Mouse (Mus musculus): ENCODE measurements around the gene Usp19. TPM values are rescaled to one million over a fixed set of nuclear protein-coding genes. Genes with fewer than 3 reads are reported as not detected.
A peak's percentile ranks its signal among the peaks of the same experiment; 100 is the strongest.

The Usp19 gene
- total RNA-seq, 2 experiments from 2014 or later: 29.3 to 36.3 TPM

GRCm38 (mm10) chr9:108463713-108464112 is 26.7 kb upstream of the Usp19 start:
- ATAC-seq (ENCODE audit: poor library complexity, severe bottlenecking): no peak

DNA sequence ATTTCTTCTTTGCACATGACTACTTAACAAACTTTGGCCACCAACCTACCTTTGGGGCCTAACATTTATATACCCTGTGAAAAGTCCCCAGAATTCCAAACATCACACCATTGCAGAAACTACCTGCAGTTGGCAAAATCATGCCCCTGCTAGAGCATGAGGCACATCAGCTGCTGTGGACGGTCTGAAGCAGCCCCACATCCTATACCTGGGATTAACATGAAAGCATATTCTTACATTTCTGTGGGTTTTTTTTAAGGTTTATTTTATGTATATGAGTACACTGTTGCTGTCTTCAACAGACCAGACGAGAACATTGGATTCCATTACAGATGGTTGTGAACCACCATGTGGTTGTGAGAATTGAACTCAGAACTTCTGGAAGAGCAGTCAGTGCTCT is 24.2 kb upstream of the Usp19 start:
- no peak for ATAC-seq (ENCODE audit: poor library complexity, severe bottlenecking)

DNA sequence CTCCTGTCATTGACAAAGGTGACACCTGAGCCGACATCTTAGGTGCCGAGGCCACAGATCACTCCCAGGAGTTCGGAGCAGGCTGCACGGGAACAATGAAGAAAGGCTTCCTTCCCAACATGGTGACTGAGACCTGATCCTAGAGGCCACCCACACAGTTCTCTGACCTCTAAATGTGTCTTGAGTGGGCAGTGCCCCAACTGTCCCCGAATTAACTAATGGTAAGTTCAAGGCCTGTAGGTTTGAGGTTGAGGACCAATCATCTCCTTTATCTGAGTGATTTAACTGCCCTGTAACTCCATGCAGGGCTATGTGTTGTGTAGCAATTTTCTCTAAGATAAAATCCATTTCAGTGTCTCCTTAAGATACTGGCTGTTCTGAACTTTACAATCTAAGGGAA is 21.0 kb upstream of the Usp19 start:
- ATAC-seq (ENCODE audit: poor library complexity, severe bottlenecking): no peak

DNA sequence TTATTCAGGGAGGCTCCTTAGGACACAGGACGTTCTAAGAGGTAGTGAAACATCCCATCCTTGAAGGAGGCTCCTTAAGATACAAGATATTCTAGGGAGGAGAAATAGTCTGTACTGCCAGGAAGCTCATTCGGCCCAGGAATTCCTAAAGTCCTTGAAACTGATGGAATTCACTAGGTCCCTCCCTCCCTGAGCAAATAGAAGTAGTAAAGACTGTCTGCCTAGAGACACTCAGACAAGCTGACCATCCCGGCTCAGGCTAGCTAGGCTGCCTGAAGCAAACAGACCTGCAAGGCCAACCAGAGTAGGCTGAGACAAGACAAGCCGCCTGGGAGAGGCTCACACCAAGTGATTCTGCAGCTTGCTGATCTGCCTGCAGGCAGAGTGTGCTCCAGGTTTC is 20.6 kb upstream of the Usp19 start:
- no peak for ATAC-seq (ENCODE audit: poor library complexity, severe bottlenecking)

- peak; percentile 62 for ATAC-seq (ENCODE audit: poor library complexity, severe bottlenecking)
Observed at GRCm38 (mm10) chr9:108474528-108474927, 15.9 kb upstream of the Usp19 start.

- ATAC-seq (ENCODE audit: poor library complexity, severe bottlenecking): no peak
Observed at GRCm38 (mm10) chr9:108478638-108479156, 11.7 kb upstream of the Usp19 start.

GRCm38 (mm10) chr9:108479241-108479640 is 11.2 kb upstream of the Usp19 start:
- no peak for ATAC-seq (ENCODE audit: poor library complexity, severe bottlenecking)

- no peak for ATAC-seq (ENCODE audit: poor library complexity, severe bottlenecking)
Observed at GRCm38 (mm10) chr9:108479721-108480351, 10.6 kb upstream of the Usp19 start, which contains the start of gene Lamb2. Gene Lamb2, plus strand, starts transcription at chr9:108479736.

GRCm38 (mm10) chr9:108480813-108481519 is 9.4 kb upstream of the Usp19 start:
- no peak for ATAC-seq (ENCODE audit: poor library complexity, severe bottlenecking)

DNA sequence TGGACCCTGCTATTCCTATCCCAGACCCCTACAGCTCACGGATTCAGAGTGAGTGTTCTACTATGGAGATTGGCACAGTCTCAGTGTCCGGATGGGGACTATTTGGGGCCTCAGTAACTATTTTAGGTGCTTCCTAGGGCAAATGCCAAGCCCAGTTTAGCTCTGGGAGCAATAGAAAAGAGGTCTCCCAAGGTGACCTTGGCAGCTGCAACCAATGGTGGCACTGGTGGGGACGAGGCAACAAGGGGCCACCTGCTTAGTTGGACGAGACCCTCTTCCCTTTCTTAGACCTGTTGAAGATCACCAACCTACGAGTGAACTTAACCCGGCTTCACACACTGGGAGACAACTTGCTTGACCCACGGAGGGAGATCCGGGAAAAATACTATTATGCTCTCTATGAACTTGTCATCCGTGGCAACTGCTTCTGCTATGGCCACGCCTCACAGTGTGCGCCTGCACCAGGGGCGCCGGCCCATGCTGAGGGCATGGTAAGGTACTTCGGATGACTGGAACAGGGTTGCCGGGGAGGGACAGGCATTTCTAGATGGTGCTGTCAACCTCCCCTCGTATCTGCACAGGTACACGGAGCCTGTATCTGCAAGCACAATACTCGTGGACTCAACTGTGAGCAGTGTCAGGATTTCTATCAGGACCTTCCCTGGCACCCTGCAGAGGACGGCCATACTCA is 8.7 kb upstream of the Usp19 start:
- ATAC-seq (ENCODE audit: poor library complexity, severe bottlenecking): no peak

GRCm38 (mm10) chr9:108483051-108483790 is 7.2 kb upstream of the Usp19 start:
- no peak for ATAC-seq (ENCODE audit: poor library complexity, severe bottlenecking)

DNA sequence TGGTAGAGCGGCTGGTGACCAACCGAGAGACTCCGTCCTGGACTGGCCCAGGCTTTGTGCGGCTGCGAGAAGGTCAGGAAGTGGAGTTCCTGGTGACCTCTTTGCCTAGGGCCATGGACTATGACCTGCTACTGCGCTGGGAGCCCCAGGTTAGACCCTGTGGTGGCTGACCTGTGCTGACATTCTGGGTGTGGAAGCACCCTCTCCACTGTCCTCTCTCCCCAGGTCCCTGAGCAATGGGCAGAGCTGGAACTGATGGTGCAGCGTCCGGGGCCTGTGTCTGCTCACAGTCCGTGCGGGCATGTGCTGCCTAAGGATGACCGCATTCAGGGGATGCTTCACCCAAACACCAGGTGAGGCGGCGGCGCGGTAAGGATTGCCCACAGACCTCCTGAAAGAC is 6.4 kb upstream of the Usp19 start:
- ATAC-seq (ENCODE audit: poor library complexity, severe bottlenecking): no peak

DNA sequence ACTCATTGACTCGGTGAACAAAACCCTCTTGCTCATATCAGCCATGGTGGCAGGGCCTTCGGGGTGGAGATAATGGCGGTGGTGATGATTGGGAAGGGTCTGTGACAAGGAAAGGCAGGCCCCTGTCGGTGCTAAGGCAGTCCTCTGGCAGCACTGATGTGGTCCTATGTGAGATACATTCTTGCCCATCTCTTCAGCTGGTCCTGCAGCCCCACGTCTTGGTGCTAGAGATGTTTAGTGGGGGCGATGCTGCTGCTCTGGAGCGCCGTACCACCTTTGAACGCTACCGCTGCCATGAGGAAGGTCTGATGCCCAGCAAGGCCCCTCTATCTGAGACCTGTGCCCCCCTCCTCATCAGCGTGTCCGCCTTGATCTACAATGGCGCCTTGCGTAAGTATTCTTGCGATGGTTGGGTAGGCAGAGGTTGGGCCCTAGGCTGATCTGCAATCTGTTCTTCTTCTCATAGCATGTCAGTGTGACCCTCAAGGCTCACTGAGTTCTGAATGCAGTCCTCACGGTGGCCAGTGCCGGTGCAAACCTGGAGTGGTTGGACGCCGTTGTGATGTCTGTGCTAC is 5.0 kb upstream of the Usp19 start:
- no peak for ATAC-seq (ENCODE audit: poor library complexity, severe bottlenecking)

- ATAC-seq (ENCODE audit: poor library complexity, severe bottlenecking): no peak
Observed at GRCm38 (mm10) chr9:108486973-108487530, 3.4 kb upstream of the Usp19 start.

- ATAC-seq (ENCODE audit: poor library complexity, severe bottlenecking): no peak
Observed at GRCm38 (mm10) chr9:108488403-108488802, 2.0 kb upstream of the Usp19 start.

DNA sequence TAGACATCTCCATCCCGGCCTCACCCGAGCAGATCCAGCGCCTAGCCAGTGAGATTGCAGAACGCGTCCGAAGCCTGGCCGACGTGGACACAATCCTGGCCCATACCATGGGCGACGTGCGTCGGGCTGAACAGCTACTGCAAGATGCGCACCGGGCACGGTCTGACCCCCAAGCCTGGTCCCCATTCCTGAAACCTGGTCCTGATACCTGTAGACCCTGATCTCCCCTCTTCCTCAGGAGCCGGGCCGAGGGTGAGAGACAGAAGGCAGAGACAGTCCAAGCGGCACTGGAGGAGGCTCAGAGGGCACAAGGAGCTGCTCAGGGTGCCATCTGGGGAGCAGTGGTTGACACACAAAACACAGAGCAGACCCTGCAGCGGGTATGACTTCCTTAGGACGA is 1.2 kb upstream of the Usp19 start:
- no peak for ATAC-seq (ENCODE audit: poor library complexity, severe bottlenecking)

DNA sequence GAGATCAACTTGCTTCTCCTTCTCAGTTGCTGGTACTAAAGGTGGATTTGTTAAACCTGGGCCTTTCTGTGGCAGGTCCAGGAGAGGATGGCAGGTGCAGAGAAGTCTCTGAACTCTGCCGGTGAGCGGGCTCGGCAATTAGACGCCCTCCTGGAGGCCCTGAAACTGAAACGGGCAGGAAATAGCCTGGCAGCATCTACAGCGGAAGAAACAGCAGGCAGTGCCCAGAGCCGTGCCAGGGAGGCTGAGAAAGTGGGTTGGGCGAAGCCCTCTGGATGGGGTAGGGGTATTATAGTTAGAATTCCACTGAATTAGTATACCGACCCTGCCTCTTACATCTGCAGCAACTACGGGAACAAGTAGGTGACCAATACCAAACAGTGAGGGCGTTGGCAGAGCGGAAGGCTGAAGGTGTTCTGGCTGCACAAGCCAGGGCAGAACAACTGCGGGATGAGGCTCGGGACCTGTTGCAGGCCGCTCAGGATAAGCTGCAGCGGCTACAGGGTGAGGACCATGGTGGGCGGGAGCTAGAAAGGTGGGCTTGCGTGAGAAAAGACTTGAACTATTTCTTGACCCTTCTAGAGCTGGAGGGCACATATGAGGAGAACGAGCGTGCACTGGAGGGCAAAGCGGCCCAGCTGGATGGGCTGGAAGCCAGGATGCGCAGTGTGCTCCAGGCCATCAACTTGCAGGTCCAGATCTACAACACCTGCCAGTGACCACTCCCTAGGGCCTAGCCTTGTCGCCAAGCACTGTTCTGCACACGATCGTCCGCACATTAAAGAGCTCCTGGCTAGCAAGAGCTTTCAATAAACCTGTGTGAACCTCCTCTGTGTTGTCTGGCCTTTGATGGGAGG is 472 bp upstream of the Usp19 start:
- ATAC-seq (ENCODE audit: poor library complexity, severe bottlenecking): no peak

- peak; percentile 11 for ATAC-seq (ENCODE audit: poor library complexity, severe bottlenecking)
Observed at GRCm38 (mm10) chr9:108491286-108491580, 831 bp downstream of the Usp19 start.

DNA sequence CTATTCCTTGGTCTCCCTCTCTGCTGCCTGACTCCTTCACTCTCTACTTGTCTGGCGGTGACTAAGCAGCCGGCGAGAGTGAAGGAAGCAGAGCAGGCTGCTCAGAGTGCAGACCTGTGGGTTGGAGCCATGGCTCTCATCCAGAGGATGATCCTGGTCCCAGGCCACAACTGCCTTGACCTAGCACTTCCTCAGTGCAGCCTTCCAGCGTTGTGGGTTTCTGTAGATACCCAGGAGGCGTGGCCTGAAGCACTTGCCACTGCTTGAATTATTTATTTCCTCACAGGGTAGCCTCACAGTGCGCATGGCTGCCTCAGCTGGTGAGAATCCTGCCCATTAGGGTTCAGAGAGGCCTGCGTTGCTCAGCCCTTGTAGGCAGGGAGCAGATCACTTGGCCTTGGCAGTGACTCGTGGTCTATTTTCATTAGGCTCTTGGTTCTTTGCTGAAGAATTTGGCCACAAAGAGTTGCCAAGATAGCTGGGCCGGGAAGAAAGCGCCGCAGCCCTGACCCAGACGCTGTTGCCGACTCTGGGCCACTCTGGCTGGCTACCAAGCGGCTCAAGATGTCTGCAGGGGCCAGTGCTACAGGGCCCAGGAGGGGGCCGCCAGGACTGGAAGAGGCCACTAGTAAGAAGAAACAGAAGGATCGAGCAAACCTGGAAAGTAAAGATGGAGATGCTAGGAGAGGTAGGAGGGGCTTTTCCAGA is 1.8 kb downstream of the Usp19 start:
- ATAC-seq (ENCODE audit: poor library complexity, severe bottlenecking): peak; percentile 36
